Mouse (Mus musculus): ENCODE measurements around the gene Olfr591. TPM values are rescaled to one million over a fixed set of nuclear protein-coding genes. Genes with fewer than 3 reads are reported as not detected.

The Olfr591 gene
- polyA plus RNA-seq (2012; ENCODE audit: low replicate concordance), result not detected in 2 replicates

DNA sequence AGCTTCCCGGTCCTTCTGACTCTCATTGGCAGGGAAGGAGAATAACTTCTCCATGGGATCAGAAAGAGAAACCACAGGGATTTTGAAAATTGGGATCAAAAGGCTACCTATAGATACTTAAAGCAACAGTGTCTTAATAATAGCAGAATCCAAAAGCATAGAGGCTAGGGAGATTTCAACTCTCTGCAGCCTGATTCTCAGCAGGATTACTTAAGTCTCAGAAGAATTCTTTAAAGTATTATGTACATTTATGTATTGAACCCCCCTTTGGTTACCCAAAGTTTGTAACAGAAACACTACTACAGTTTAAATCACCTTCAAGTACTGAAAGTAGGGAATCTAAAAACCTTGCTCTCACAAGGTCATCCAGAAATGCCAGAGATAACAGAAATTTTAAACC lies at the start of gene Olfr591:
Gene Olfr591 (minus strand): TSS at position 101 of the 400 bp plus-strand sequence.

DNA sequence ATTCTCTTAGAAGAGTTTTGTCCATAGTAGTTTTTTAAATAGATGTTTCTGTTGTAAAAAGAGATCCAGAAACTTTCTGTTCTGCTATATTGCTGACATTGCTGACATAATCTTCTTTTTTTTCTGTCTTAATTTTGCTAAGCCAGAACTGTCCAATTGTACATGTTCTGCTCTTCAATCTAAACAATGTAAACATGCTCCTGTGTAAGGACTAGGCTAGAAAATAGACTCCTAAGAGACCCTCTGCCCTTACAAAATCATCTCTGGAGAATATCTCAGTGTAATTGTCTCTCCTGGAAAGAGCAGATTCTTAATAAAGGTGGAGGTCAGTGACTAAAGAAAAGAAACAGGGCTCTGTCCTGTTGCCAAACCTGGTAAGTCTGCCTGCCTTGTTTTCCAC lies 38.6 kb upstream of the Olfr591 start, which contains the start of gene Olfr594:
Gene Olfr594 (plus strand): TSS at position 301 of the 400 bp plus-strand sequence.

DNA sequence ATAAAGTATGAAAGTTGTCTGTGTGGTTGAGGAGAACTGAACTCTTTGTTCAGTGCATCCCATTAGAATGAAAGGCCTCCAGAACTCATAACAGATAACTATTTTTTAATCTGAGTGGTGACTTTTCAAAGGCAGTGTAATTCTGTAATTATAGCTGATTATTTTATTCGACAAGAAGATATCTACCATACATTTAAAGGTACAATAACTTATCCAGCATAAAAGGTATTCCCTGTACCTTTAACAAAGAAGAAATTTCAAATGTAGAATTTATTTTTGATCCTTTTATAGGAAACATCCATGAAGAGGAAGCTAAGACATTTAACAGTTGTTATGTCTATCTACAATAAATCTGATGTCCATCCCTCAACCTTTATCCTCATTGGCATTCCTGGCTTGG lies 33.4 kb upstream of the Olfr591 start, which contains the start of gene Olfr593:
Gene Olfr593 (plus strand): TSS at position 301 of the 400 bp plus-strand sequence.

DNA sequence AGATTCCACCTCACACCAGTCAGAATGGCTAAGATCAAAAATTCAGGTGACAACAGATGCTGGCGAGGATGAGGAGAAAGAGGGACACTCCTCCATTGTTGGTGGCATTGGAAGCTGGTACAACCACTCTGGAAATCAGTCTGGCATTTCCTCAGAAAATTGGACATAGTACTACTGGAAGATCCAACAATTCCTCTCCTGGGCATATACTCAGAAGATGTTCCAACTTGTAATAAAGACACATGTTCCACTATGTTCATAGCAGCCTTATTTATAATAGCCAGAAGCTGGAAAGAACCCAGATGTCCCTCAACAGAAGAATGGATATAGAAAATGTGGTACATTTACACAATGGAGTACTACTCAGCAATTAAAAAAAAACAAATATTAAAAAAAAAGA lies 6.4 kb upstream of the Olfr591 start, which contains the start of gene Olfr592:
Gene Olfr592 (plus strand): TSS at position 301 of the 400 bp plus-strand sequence.

DNA sequence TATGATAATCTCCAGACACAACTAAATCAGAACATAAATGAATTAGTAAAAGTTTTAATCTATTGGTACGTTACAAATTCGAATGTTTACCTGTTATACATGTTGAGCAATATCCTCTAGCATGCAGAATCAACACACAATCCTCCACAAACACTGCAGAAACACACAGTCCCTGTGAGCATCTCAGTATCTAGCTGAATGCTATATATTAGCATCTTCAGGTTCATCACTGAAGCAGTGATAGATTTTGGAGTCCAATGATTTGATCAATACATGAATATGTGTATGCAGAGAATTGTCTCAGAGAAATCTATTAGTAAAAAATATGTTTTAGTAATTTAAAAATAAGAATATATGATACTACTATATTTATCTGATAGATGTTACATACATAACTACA lies 21.9 kb downstream of the Olfr591 start, which contains the start of gene Olfr589:
Gene Olfr589 (minus strand): TSS at position 101 of the 400 bp plus-strand sequence.

DNA sequence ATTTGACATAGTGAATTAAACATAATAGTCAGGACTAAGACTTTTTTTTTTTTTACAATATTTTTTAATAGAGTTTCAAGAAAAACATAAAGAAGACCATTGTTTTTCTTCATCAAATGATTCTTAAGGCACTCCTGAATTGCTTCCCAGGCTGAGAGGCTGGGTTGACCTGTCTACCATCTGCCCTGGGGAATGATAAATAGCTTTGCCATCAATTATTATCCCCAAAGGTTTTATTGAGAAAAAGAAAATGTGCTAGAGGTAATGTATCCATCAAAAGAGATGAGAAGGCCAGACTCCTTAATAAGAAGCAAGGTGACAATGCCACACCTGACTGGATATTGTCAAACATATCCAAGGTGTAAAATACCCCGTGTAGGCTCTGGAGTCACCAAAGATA lies 37.6 kb downstream of the Olfr591 start, which contains the start of gene Olfr588-ps1:
Gene Olfr588-ps1 (plus strand): TSS at position 301 of the 400 bp plus-strand sequence.

DNA sequence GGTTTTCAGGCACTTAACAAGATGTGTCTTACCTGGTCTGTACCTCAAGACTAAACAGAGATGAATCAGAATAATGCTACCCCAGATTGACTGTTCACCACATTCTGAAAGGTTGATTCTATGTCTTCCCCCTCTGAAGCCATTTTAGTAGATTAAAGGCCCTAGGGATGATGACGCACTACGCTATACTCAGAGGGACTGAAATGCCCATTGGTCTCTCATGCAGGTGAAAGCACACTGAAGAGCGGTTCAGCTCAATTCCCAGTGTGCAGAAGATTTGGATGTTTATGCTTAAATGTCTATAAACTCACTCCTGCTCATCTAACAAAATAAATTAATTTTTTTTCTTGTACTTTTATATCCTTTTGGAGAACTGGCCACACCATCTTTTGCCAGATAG lies 52.6 kb downstream of the Olfr591 start, which contains the start of gene Olfr586:
Gene Olfr586 (minus strand): TSS at position 101 of the 400 bp plus-strand sequence.

Other genes starting within 250 kb of the Olfr591 start
- 0.21 TPM in 1 of 2 replicates, not detected in the other for gene Olfr573-ps1, start 235.8 kb downstream of the Olfr591 start, polyA plus RNA-seq (2012; ENCODE audit: low replicate concordance)
- not detected in 2 replicates for gene Olfr574, start 229.9 kb downstream of the Olfr591 start, polyA plus RNA-seq (2012; ENCODE audit: low replicate concordance)
- gene Olfr575, start 219.6 kb downstream of the Olfr591 start, polyA plus RNA-seq (2012; ENCODE audit: low replicate concordance), result not detected in 2 replicates
- not detected in 2 replicates for gene Olfr576, start 215.7 kb downstream of the Olfr591 start, polyA plus RNA-seq (2012; ENCODE audit: low replicate concordance)
- gene Olfr577, start 202.4 kb downstream of the Olfr591 start, polyA plus RNA-seq (2012; ENCODE audit: low replicate concordance), result not detected in 2 replicates
- not detected in 2 replicates for gene Olfr578, start 189.0 kb downstream of the Olfr591 start, polyA plus RNA-seq (2012; ENCODE audit: low replicate concordance)
- gene Olfr582, start 140.3 kb downstream of the Olfr591 start, polyA plus RNA-seq (2012; ENCODE audit: low replicate concordance), result not detected in 2 replicates
- gene Olfr583, start 127.0 kb downstream of the Olfr591 start, polyA plus RNA-seq (2012; ENCODE audit: low replicate concordance), result not detected in 2 replicates
- not detected in 2 replicates for gene Olfr584, start 96.5 kb downstream of the Olfr591 start, polyA plus RNA-seq (2012; ENCODE audit: low replicate concordance)
- gene Olfr585, start 80.6 kb downstream of the Olfr591 start, polyA plus RNA-seq (2012; ENCODE audit: low replicate concordance), result not detected in 2 replicates
- gene Olfr586, start 52.7 kb downstream of the Olfr591 start, polyA plus RNA-seq (2012; ENCODE audit: low replicate concordance), result not detected in 2 replicates
- gene Olfr588-ps1, start 37.5 kb downstream of the Olfr591 start, polyA plus RNA-seq (2012; ENCODE audit: low replicate concordance), result not detected in 2 replicates
- gene Olfr589, start 22.0 kb downstream of the Olfr591 start, polyA plus RNA-seq (2012; ENCODE audit: low replicate concordance), result not detected in 2 replicates
- gene Olfr592, start 6.5 kb upstream of the Olfr591 start, polyA plus RNA-seq (2012; ENCODE audit: low replicate concordance), result not detected in 2 replicates
- gene Olfr593, start 33.5 kb upstream of the Olfr591 start, polyA plus RNA-seq (2012; ENCODE audit: low replicate concordance), result not detected in 2 replicates
- gene Olfr594, start 38.7 kb upstream of the Olfr591 start, polyA plus RNA-seq (2012; ENCODE audit: low replicate concordance), result not detected in 2 replicates
- gene Usp17ld, start 74.2 kb upstream of the Olfr591 start, polyA plus RNA-seq (2012; ENCODE audit: low replicate concordance), result not detected in 2 replicates
- not detected in 2 replicates for gene Olfr596, start 127.3 kb upstream of the Olfr591 start, polyA plus RNA-seq (2012; ENCODE audit: low replicate concordance)
- gene Olfr597, start 138.0 kb upstream of the Olfr591 start, polyA plus RNA-seq (2012; ENCODE audit: low replicate concordance), result not detected in 2 replicates
- gene Olfr598, start 145.2 kb upstream of the Olfr591 start, polyA plus RNA-seq (2012; ENCODE audit: low replicate concordance), result not detected in 2 replicates
- gene Olfr599, start 157.6 kb upstream of the Olfr591 start, polyA plus RNA-seq (2012; ENCODE audit: low replicate concordance), result not detected in 2 replicates
- gene Olfr600, start 171.3 kb upstream of the Olfr591 start, polyA plus RNA-seq (2012; ENCODE audit: low replicate concordance), result 0.05 TPM in 1 of 2 replicates, not detected in the other
- gene Olfr601, start 184.3 kb upstream of the Olfr591 start, polyA plus RNA-seq (2012; ENCODE audit: low replicate concordance), result not detected in 2 replicates
- not detected in 2 replicates for gene Olfr603, start 207.8 kb upstream of the Olfr591 start, polyA plus RNA-seq (2012; ENCODE audit: low replicate concordance)
- not detected in 2 replicates for gene Usp17lc, start 236.7 kb upstream of the Olfr591 start, polyA plus RNA-seq (2012; ENCODE audit: low replicate concordance)

All from leukemia stem cell, adult 10-12 weeks (primary cell).